Mouse (Mus musculus) retina, adult 2 months (tissue): ENCODE data around the gene Nrxn1.

Experiments used
- DNase-seq: peaks from one replicate; pipeline ENCODE4 v3.0.0-alpha.2; 2012; ENCODE audit warnings: low read depth, low spot score

The Nrxn1 gene

DNA sequence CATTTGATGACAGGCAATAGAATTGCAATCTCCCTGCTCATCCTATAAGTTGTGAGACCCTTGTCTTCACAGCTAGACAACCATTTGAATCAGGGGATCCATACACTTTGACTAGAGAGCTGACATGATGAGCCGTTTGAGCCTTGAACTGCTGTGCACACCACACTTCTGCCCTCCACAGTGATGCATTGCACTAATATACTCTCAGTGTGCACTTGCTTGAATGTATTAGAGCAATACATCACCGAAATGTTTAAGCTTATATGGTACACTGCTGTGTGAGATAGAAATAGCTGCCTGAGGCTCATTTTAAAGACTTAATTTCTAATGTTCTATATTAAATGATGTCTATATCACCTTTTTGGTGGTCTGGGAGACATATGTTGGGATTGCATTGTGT lies 430.6 kb downstream of the Nrxn1 start:
- no peak for DNase-seq

GRCm38 (mm10) chr17:90654506-90654905 lies 438.4 kb downstream of the Nrxn1 start:
- no peak for DNase-seq

DNA sequence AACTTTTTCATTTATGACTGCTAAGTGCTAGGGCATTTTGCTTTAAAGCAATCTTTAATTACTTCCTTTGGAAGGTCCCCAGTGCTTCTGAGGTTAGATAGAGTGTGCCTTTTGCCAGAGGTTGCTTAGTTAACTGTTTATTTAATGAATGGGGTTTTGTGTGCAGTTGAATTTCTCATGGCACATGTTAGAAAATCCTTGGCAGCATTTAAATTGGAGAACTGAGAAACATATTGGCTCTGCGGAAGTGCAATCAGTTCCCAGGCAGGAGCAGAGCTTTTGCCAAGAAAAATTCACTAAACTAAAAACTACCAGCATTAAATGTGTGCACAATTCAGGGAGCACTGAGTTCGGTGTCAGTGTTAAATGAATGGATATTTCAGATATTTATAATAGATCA lies 439.5 kb downstream of the Nrxn1 start:
- DNase-seq = no peak

DNA sequence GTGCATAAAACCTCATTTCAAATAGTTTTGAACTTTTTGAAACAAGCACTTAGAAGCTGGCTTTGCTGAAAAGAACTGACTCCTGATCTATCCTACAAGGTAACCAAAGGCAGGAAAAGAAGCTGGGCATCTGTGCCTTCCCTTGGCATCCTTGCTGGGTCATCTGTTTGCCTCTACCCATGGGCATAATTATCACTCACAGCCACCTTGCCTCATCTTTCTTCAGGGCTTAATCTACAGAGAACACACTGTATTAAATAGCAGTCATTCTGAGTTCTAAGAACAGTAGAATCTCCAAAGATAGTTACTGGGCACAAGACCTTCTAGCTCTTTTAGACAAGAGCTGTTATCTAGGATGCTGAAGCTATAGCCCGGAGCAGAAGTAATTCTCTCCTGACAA lies 442.6 kb downstream of the Nrxn1 start:
- DNase-seq = no peak

- DNase-seq = no peak
Measured at GRCm38 (mm10) chr17:90638970-90639524, 453.8 kb downstream of the Nrxn1 start.

- DNase-seq = no peak
Measured at GRCm38 (mm10) chr17:90638183-90638727, 454.6 kb downstream of the Nrxn1 start.

- DNase-seq = no peak
Measured at GRCm38 (mm10) chr17:90631371-90631770, 461.5 kb downstream of the Nrxn1 start.

- no peak for DNase-seq
Measured at GRCm38 (mm10) chr17:90629851-90630250, 463.0 kb downstream of the Nrxn1 start.

- DNase-seq = no peak
Measured at GRCm38 (mm10) chr17:90628469-90628868, 464.4 kb downstream of the Nrxn1 start.

GRCm38 (mm10) chr17:90628004-90628403 lies 464.9 kb downstream of the Nrxn1 start:
- DNase-seq = no peak

DNA sequence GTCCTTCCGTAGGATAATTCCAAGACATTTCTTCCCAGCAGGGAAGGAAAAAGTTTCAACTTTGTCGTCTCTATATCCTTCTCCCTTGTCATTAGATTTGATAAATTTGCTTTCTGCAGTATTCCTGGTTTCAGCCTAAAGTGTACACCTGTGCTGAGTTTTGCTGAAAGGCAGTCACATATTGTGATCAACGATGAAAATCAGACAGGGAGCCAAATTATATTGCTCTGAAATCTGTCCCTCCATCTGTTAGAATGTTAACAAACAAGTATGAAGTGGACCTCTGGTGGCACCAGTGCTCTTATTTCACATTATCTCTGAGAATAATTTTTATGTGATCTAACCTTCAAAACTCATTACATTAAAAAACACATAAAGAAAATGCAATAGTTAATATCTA lies 465.5 kb downstream of the Nrxn1 start:
- no peak for DNase-seq

DNA sequence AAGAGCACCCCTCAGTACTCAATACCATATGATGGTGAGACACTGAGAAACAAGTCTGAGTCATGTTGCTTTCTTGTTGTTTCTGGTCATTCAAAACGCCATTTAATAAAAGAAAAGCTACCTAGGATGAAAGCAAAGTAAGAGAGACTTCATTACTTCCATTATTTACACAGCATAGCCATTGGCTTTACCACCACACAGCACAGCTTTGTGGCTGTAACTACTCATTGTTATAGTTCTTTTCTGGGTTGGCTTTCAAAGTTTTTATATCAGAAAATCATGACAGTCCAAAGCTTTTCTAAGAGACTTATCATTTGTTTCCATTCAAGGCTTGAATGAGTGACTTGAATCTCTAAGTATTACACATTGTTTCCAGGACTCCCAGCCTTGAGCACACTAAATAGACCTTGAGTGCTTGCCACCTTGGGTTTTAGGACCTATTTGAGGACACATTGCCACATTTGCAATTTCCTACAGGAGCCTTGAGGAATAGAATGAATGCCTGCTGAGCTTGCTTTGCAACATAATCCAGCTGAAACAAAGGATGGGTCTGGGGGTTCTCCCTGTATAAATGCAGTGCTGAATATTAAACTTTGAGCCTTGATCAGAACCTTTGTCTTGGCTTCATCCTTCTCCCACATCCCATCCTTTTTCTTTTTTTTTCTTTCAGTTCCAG lies 468.1 kb downstream of the Nrxn1 start:
- DNase-seq = no peak

DNA sequence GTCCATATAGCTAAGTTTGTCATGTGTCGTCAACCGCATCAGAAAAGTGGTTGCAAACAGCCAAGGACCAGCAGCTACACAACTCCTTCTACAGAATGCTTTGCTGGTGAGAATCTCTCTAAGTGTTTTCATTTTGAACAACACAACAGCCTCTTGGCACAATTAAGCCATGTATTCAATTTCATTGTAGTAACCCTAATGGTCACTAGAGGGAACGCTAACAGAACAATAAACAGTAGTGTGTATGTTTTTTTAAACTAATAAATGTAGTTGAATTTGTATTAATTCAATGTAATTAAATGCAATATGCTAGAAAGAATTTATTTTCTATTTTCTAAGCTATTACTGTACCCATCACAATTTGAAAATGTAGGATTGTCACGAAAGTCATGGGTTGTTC lies 471.0 kb downstream of the Nrxn1 start:
- no peak for DNase-seq

GRCm38 (mm10) chr17:90615019-90615418 lies 477.9 kb downstream of the Nrxn1 start:
- DNase-seq = no peak

DNA sequence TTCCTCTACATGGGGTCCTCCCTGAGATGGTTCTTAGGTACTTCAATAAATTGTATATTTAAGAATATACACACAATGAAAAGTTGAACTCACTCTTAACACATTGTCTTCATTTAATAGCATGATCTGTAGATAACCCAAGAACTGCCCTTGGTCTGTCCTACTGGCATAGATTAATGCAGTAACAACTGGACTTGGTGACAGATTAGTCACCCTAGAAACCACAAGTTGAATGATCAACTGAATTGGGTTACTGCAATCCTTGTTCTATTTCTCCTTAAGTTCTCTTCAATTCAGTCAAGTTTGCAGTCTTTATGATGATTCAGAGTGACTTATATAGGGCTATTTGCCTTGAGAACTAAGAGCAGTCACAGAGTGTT lies 485.5 kb downstream of the Nrxn1 start:
- DNase-seq = no peak

DNA sequence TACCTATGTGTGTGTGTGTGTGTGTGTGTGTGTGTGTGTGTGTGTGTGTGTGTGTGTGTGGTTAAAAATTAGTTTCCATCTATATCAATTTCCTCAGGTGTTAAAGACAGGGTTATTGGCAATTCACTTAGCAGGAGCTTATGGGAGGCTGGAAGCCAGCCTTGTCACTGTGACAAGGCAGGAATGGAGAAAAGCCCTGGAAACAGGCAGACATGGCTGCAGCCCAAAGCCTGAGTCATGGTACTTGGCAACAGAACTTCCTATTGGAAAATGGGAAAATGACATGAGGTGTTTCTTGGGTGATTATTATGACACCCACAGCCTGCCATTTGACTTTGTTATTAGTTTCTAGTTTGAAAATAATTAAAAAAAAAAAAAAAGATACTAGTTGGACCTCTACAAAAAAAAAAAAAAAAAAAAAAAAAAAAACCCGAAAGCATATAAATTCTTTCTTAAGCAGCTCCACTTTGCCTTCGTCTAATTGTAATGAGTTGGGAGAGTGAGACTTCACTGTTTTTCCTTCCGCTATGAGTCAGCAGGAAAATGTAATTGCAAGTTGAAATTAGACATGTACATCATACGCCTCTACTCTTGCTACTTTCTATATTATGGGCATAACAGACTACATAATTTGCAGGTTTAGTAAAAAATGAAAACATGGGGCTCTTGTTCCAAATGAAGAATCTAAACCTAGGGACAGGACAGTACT lies 486.0 kb downstream of the Nrxn1 start:
- DNase-seq = no peak

- DNase-seq = no peak
Measured at GRCm38 (mm10) chr17:90599570-90600524, 493.0 kb downstream of the Nrxn1 start.

DNA sequence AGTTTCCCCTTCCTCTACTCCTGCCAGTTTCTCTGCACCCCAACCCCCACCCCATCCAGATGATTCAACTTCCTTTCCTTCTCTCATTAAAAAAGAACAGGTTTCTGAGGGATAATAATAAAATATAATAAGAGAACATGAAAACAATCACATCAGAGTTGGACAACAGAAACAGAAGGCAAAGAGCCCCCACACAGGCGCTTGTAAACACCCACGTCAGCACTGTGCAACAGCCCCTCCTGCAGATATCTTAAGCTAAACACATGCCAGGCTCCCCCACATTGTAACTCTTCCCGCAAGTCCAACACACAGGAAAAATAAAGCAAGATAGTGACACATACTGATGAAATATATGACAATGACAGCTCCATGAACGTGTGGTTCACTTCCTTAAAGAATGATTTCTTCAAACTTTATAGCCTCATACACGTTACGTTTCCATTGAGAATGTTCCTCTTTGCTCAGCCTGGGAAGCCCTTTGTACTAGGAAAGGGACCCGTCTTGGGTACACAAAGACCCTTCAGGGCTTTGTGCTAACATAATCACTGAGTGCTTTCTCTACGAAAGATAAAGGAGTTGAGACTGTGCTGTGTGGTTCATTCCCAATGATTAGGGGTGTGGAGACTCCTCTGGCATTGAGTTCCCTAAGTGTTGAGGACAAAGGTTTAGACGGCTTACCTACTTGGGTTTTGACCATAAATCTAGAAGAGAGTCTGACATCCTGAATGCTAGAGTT lies 497.9 kb downstream of the Nrxn1 start:
- DNase-seq = no peak

DNA sequence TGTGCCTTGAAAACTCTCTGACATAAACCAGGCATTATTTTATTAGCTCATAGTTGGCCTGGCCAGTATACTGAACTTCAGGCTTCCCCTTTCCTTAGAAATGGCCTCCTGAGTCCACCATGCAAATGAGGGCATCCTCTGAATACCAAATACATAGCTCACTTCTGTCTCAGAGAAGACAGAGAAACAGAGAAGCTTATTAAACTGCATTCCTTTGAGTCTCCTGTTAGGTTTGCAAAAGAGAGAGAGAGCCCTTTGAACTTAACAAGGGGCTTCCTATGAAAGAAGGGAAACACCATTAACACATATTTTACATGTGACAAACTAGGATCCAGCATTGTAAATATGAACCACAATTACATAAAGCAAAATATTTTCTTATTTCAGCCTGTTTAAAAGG lies 506.0 kb downstream of the Nrxn1 start:
- no peak for DNase-seq

DNA sequence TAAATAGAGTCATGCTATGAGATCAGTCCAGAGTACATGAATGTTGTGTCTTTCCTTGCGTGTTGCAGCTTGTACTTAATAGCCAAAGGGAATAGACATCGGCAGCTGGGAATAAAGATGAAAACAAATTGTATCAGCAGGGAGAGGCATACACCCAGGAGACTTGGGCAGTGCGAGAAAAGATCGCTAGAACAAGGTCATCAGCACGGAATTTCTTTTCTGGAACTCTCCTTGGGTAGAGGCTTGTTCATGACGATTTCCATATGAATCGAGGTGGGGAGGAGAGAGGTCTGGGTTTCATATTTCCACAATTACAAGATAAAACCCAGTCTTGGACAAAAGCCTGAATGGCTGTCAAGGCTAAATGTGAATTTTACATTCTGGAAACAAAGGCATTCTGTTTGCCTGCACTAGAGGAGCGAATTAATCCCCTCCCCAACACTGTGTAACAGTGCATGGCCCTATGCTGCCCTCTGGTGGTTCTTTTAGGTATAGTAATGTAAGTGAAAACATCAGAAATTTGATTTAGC lies 508.1 kb downstream of the Nrxn1 start:
- DNase-seq = peak; percentile 36
